ENCODE assay signal across 19 mouse cellular contexts in the genomic region with DNA sequence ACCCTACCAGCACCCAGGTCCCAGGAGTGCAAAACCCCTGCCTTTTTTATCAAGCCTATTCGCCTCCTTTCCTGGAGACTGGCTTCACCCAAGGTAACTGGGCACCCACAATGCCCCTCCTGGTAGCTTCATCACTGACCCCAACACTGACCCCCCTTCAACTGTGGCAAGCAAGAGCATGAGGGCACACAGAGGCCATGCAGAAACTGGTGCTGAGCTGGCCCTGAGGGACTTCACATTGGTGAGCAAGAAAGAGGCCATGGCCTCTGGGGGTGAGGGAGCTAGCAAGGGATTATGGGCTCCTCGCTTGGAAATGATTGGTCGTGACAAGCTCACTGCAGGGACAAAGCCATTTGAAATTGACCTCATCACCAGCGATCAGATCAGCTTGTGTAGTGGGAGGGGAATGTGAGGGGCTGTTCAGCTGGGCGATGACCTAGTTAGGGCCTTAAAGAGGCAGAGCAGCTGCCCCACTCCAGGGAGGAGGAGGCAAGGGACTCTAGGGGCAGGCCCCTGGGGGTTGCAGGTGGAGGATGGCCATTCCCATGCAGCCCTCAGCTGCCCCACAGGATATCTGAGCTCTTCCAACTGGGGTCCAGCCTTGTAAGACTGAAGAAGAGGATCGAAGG. TPM values are rescaled to one million over a fixed set of nuclear protein-coding genes. Genes with fewer than 3 reads are reported as not detected.
DNase-seq lines count a peak whose midpoint lies in the region; ATAC-seq and TF ChIP-seq lines count a peak whose summit lies in the region.
"Had no signal": no experiment of that assay in that cellular context is flagged by ENCODE, and none has a peak within 500 bp of the region (broad histone marks: within the 10 kb centered on the region; RNA-seq: fewer than 3 reads in every experiment).

No protein-coding gene starts in this region.

- no peak for DNase-seq in forebrain, embryonic 10.5 days (ENCODE audit: extremely low spot score, low spot score)
- DNase-seq in forebrain, postnatal 0 days = no peak
- DNase-seq in Muller cell, postnatal 12 days (ENCODE audit: inconsistent ontology term) = peak; percentile 70
- DNase-seq in midbrain, postnatal 0 days (ENCODE audit: low spot score) = peak; percentile 31
- no peak for DNase-seq in layer of hippocampus, adult 9-11 months
- no peak for DNase-seq in MN1 (ENCODE audit: low spot score)
- no peak for DNase-seq in natural killer cell, adult 2 months (ENCODE audit: low spot score in 2 of 2)
- DNase-seq: cerebellum, adult 18-20 months; kidney, postnatal 14 days; thymus, postnatal 25 days had no signal

- H3K27ac ChIP-seq in forebrain, embryonic 10.5 days = peak overlapping the region; percentile 41; the same call in 1 of the 2 replicates
- no peak overlapping the region for H3K27ac ChIP-seq in forebrain, postnatal 0 days (ENCODE audit: low read depth, low read length)
- no peak overlapping the region for H3K27ac ChIP-seq in hindbrain, embryonic 16.5 days (ENCODE audit: low read depth, low read length)
- H3K27ac ChIP-seq in midbrain, postnatal 0 days (ENCODE audit: low read depth, low read length) = no peak overlapping the region
- H3K27ac ChIP-seq: liver, embryonic 14.5 days; neural tube, embryonic 13.5 days; stomach, postnatal 0 days had no signal

- 54% methylated on average over 6 of the region's 6 CpGs for WGBS in forebrain, embryonic 10.5 days
- WGBS in forebrain, postnatal 0 days = 70% methylated on average over 6 of the region's 6 CpGs
- WGBS in hindbrain, embryonic 16.5 days = 60% methylated on average over 6 of the region's 6 CpGs
- 57% methylated on average over 6 of the region's 6 CpGs for WGBS in midbrain, postnatal 0 days

- H3K36me3 ChIP-seq in forebrain, embryonic 10.5 days (replicated peaks) = no peaks in the 10 kb centered on the region
- no peaks in the 10 kb centered on the region for H3K36me3 ChIP-seq in forebrain, postnatal 0 days (ENCODE audit: insufficient read depth)
- no peaks in the 10 kb centered on the region for H3K36me3 ChIP-seq in hindbrain, embryonic 16.5 days (ENCODE audit: control insufficient read depth, insufficient read depth, low read length)
- no peaks in the 10 kb centered on the region for H3K36me3 ChIP-seq in midbrain, postnatal 0 days (ENCODE audit: insufficient read depth, low read length)
- H3K36me3 ChIP-seq: neural tube, embryonic 13.5 days had no signal

- H3K9ac ChIP-seq in forebrain, postnatal 0 days = no peak overlapping the region
- no peak overlapping the region for H3K9ac ChIP-seq in hindbrain, embryonic 16.5 days (ENCODE audit: low read depth, low read length)
- no peak overlapping the region for H3K9ac ChIP-seq in midbrain, postnatal 0 days (replicated peaks; ENCODE audit: low read length, poor library complexity, severe bottlenecking)
- H3K9ac ChIP-seq: liver, embryonic 14.5 days; neural tube, embryonic 13.5 days had no signal

- no peak for TF ChIP-seq CTCF in forebrain, postnatal 0 days (IDR thresholded peaks at IDR 0.05; ENCODE audit: low read depth)
- no peak for TF ChIP-seq CTCF in midbrain, postnatal 0 days (IDR thresholded peaks at IDR 0.05)

- no peak for ATAC-seq in forebrain, postnatal 0 days
- ATAC-seq in hindbrain, embryonic 16.5 days = peak; percentile 34
- 0 out of 2 replicates have a peak, but pooled peaks have one; percentile 38 for ATAC-seq in midbrain, postnatal 0 days (ENCODE audit: low FRiP score)
- ATAC-seq: intestine, postnatal 0 days; lung, postnatal 0 days had no signal

- no peaks in the 10 kb centered on the region for H3K9me3 ChIP-seq in forebrain, embryonic 10.5 days
- H3K9me3 ChIP-seq in forebrain, postnatal 0 days (ENCODE audit: low read length) = no peaks in the 10 kb centered on the region
- H3K9me3 ChIP-seq in hindbrain, embryonic 16.5 days (ENCODE audit: control insufficient read depth, low read length) = no peaks in the 10 kb centered on the region
- H3K9me3 ChIP-seq in midbrain, postnatal 0 days (ENCODE audit: low read length) = no peaks in the 10 kb centered on the region
- H3K9me3 ChIP-seq: megakaryocyte, embryonic 14.5 days; neural tube, embryonic 13.5 days had no signal

- no peak overlapping the region for H3K4me2 ChIP-seq in forebrain, postnatal 0 days (ENCODE audit: low read depth)
- no peak overlapping the region for H3K4me2 ChIP-seq in hindbrain, embryonic 16.5 days (ENCODE audit: low read length)
- H3K4me2 ChIP-seq in midbrain, postnatal 0 days (ENCODE audit: low read depth, low read length, poor library complexity, severe bottlenecking) = no peak overlapping the region
- H3K4me2 ChIP-seq: heart, embryonic 11.5 days; neural tube, embryonic 13.5 days had no signal

- no peak overlapping the region for H3K4me3 ChIP-seq in forebrain, embryonic 10.5 days
- no peak overlapping the region for H3K4me3 ChIP-seq in forebrain, postnatal 0 days (ENCODE audit: low read depth, low read length)
- no peak overlapping the region for H3K4me3 ChIP-seq in hindbrain, embryonic 16.5 days (ENCODE audit: low read length)
- H3K4me3 ChIP-seq in midbrain, postnatal 0 days (ENCODE audit: low read depth, low read length) = no peak overlapping the region
- H3K4me3 ChIP-seq: megakaryocyte, embryonic 14.5 days; neural tube, embryonic 13.5 days had no signal

- peaks cover 63% of the 10 kb centered on the region for H3K4me1 ChIP-seq in forebrain, embryonic 10.5 days
- no peaks in the 10 kb centered on the region for H3K4me1 ChIP-seq in forebrain, postnatal 0 days (ENCODE audit: insufficient read depth)
- no peaks in the 10 kb centered on the region for H3K4me1 ChIP-seq in hindbrain, embryonic 16.5 days (ENCODE audit: control insufficient read depth, insufficient read depth, low read depth, low read length)
- no peaks in the 10 kb centered on the region for H3K4me1 ChIP-seq in midbrain, postnatal 0 days (ENCODE audit: insufficient read depth, low read length)

- peaks cover 100% of the 10 kb centered on the region for H3K27me3 ChIP-seq in forebrain, embryonic 10.5 days (ENCODE audit: poor library complexity, severe bottlenecking)
- H3K27me3 ChIP-seq in forebrain, postnatal 0 days (ENCODE audit: insufficient read depth, low read length) = no peaks in the 10 kb centered on the region
- peaks cover 7% of the 10 kb centered on the region; the same call in 1 of the 2 replicates for H3K27me3 ChIP-seq in hindbrain, embryonic 16.5 days (replicated peaks; ENCODE audit: control insufficient read depth, insufficient read depth, low read length)
- peaks cover 10% of the 10 kb centered on the region; the same call in 1 of the 2 replicates for H3K27me3 ChIP-seq in midbrain, postnatal 0 days (ENCODE audit: insufficient read depth, low read length)
- H3K27me3 ChIP-seq: Patski had no signal

RNA-seq across cellular contexts. Expression of a gene that starts 45.9 kb away (rescaled TPM):
- 209 and 217 TPM in 2 replicates for polyA plus RNA-seq in forebrain, embryonic 10.5 days (2016; fragmentation: Nextera tagmentation; extraction: Ambion mirVana)
- 270 and 285 TPM in 2 replicates for total RNA-seq in forebrain, postnatal 0 days (2014; rRNA removed)
- 378 and 395 TPM in 2 replicates for polyA plus RNA-seq in forebrain, postnatal 0 days (2015; fragmentation: Nextera tagmentation; extraction: Ambion mirVana)
- polyA plus RNA-seq in hindbrain, embryonic 16.5 days (2015; fragmentation: Nextera tagmentation; extraction: Ambion mirVana) = 365 and 381 TPM in 2 replicates
- total RNA-seq in midbrain, postnatal 0 days (2014; rRNA removed) = 250 and 271 TPM in 2 replicates
- 405 and 423 TPM in 2 replicates for polyA plus RNA-seq in midbrain, postnatal 0 days (2015; fragmentation: Nextera tagmentation; extraction: Ambion mirVana)

Comparison
In these comparisons a context has a peak if more than half of its experiments do, and no peak if none do; other contexts are left out.
1. DNase-seq: peak in Muller cell, postnatal 12 days (single experiment) and midbrain, postnatal 0 days (single experiment); none in forebrain, embryonic 10.5 days (single experiment), forebrain, postnatal 0 days (single experiment), layer of hippocampus, adult 9-11 months (single experiment), MN1 (single experiment) and natural killer cell, adult 2 months (0 of 2).